Comparison of ENCODE assay signal across 9 mouse cellular contexts in the genomic region with DNA sequence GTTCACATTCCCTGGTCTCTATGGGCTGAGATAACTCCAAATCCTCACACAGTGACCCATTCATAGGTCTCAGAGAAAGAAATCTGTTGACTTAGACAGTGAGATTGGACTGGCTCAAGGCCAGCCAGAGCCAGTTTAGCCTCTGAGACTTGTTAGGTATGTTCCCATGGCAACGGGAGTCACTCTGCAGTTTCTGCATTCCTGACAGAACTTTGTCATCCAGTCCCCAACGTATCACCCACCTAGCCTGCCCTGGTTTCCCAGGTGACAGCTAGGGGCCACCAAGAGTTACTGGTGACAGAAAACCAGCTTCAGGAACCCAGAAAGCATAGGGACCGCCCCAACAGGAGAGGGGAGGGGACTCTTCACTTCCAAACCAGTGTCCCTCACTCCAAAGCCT. TPM values are rescaled to one million over a fixed set of nuclear protein-coding genes. Genes with fewer than 3 reads are reported as not detected.
A peak's percentile ranks its signal among the peaks of the same experiment; 100 is the strongest.
DNase-seq lines count a peak whose midpoint lies in the region; ATAC-seq lines count a peak whose summit lies in the region.
"Had no signal": no experiment of that assay in that cellular context is flagged by ENCODE, and none has a peak within 500 bp of the region (broad histone marks: within the 10 kb centered on the region; RNA-seq: fewer than 3 reads in every experiment).

No protein-coding gene starts in this region.

- no peaks in the 10 kb centered on the region for H3K27me3 ChIP-seq in forebrain, embryonic 14.5 days (replicated peaks; ENCODE audit: control insufficient read depth, insufficient read depth, low read length)
- no peaks in the 10 kb centered on the region for H3K27me3 ChIP-seq in forebrain, embryonic 16.5 days (replicated peaks; ENCODE audit: control insufficient read depth, insufficient read depth, low read length)

- H3K9me3 ChIP-seq in forebrain, embryonic 14.5 days (replicated peaks; ENCODE audit: control insufficient read depth, low read length), result no peaks in the 10 kb centered on the region
- no peaks in the 10 kb centered on the region for H3K9me3 ChIP-seq in forebrain, embryonic 16.5 days (ENCODE audit: control insufficient read depth, low read length)

- H3K4me1 ChIP-seq in forebrain, embryonic 14.5 days (ENCODE audit: control insufficient read depth, insufficient read depth, low read length), result no peaks in the 10 kb centered on the region
- no peaks in the 10 kb centered on the region; the same call in 1 of the 2 replicates for H3K4me1 ChIP-seq in forebrain, embryonic 16.5 days (replicated peaks; ENCODE audit: control insufficient read depth, insufficient read depth, low read length)

- no peaks in the 10 kb centered on the region for H3K36me3 ChIP-seq in forebrain, embryonic 14.5 days (ENCODE audit: control insufficient read depth, insufficient read depth, low read length)
- H3K36me3 ChIP-seq in forebrain, embryonic 16.5 days (ENCODE audit: control insufficient read depth, insufficient read depth), result no peaks in the 10 kb centered on the region

- peak; percentile 57 for DNase-seq in forebrain, embryonic 14.5 days (ENCODE audit: low spot score)
- peak; percentile 61 for DNase-seq in urinary bladder, postnatal 14 days (ENCODE audit: low spot score)
- DNase-seq in urinary bladder, postnatal 10 days (ENCODE audit: low spot score), result no peak
- DNase-seq in kidney, postnatal 10 days, result peak; percentile 70
- no peak for DNase-seq in cerebellum, adult 11-12 months
- no peak for DNase-seq in thymus, postnatal 10 days (ENCODE audit: low spot score in 2 of 2)
- DNase-seq in spleen, adult 12 weeks (ENCODE audit: low spot score), result no peak
- DNase-seq: gastrocnemius, postnatal 36 days had no signal

- WGBS in forebrain, embryonic 14.5 days, result 47% methylated on average over 3 of the region's 3 CpGs
- 47% methylated on average over 3 of the region's 3 CpGs for WGBS in forebrain, embryonic 16.5 days

- no peak overlapping the region for H3K4me2 ChIP-seq in forebrain, embryonic 14.5 days (ENCODE audit: low read length)
- no peak overlapping the region for H3K4me2 ChIP-seq in forebrain, embryonic 16.5 days (ENCODE audit: low read length)

- no peak for ATAC-seq in forebrain, embryonic 14.5 days
- no peak for ATAC-seq in forebrain, embryonic 16.5 days

- H3K4me3 ChIP-seq in forebrain, embryonic 14.5 days (ENCODE audit: low read depth, low read length), result no peak overlapping the region
- H3K4me3 ChIP-seq in forebrain, embryonic 16.5 days (replicated peaks; ENCODE audit: low read length), result no peak overlapping the region

- no peak overlapping the region for H3K27ac ChIP-seq in forebrain, embryonic 14.5 days (ENCODE audit: low read depth, low read length)
- no peak overlapping the region for H3K27ac ChIP-seq in forebrain, embryonic 16.5 days (ENCODE audit: low read length)

- H3K9ac ChIP-seq in forebrain, embryonic 14.5 days (ENCODE audit: low read length), result no peak overlapping the region
- H3K9ac ChIP-seq in forebrain, embryonic 16.5 days (replicated peaks; ENCODE audit: low read depth, low read length), result no peak overlapping the region

RNA-seq across cellular contexts. Expression of a gene that starts 9.4 kb away (rescaled TPM):
- polyA plus RNA-seq in forebrain, embryonic 14.5 days (2014; fragmentation: Nextera tagmentation; extraction: Ambion mirVana), result 2.7 and 3.7 TPM in 2 replicates
- 2.4 and 3.7 TPM in 2 replicates for polyA plus RNA-seq in forebrain, embryonic 16.5 days (2015; fragmentation: Nextera tagmentation; extraction: Ambion mirVana)

RNA-seq across cellular contexts. Expression of a gene that starts 14.3 kb away (rescaled TPM):
- polyA plus RNA-seq in forebrain, embryonic 14.5 days (2014; fragmentation: Nextera tagmentation; extraction: Ambion mirVana), result 5.6 and 7.1 TPM in 2 replicates
- 4.4 TPM in 2 replicates for polyA plus RNA-seq in forebrain, embryonic 16.5 days (2015; fragmentation: Nextera tagmentation; extraction: Ambion mirVana)

RNA-seq across cellular contexts. Expression of a gene that starts 59.6 kb away (rescaled TPM):
- not detected in 2 replicates for polyA plus RNA-seq in forebrain, embryonic 14.5 days (2014; fragmentation: Nextera tagmentation; extraction: Ambion mirVana)
- not detected in 2 replicates for polyA plus RNA-seq in forebrain, embryonic 16.5 days (2015; fragmentation: Nextera tagmentation; extraction: Ambion mirVana)

RNA-seq across cellular contexts. Expression of a gene that starts 59.9 kb away (rescaled TPM):
- 99.3 and 100 TPM in 2 replicates for polyA plus RNA-seq in forebrain, embryonic 14.5 days (2014; fragmentation: Nextera tagmentation; extraction: Ambion mirVana)
- 109 and 117 TPM in 2 replicates for polyA plus RNA-seq in forebrain, embryonic 16.5 days (2015; fragmentation: Nextera tagmentation; extraction: Ambion mirVana)

Comparison
In these comparisons a context has a peak if more than half of its experiments do, and no peak if none do; other contexts are left out.
1. DNase-seq: peak in forebrain, embryonic 14.5 days (single experiment), urinary bladder, postnatal 14 days (single experiment) and kidney, postnatal 10 days (single experiment); none in urinary bladder, postnatal 10 days (single experiment), cerebellum, adult 11-12 months (single experiment), thymus, postnatal 10 days (0 of 2) and spleen, adult 12 weeks (single experiment).